Mouse (Mus musculus): ENCODE data around the gene Twf1.

Twf1 gene

GRCm38 (mm10) chr15:94571501-94571900 is 18.2 kb downstream of the Twf1 start:
- no peak for DNase-seq

- no peak for DNase-seq
Measured at GRCm38 (mm10) chr15:94568496-94569182, 21.1 kb downstream of the Twf1 start.

GRCm38 (mm10) chr15:94565854-94566253 is 23.8 kb downstream of the Twf1 start:
- DNase-seq, result no peak

- DNase-seq, result no peak
Measured at GRCm38 (mm10) chr15:94564909-94565308, 24.8 kb downstream of the Twf1 start.

GRCm38 (mm10) chr15:94558895-94559656 is 30.6 kb downstream of the Twf1 start:
- no peak for DNase-seq

- peak; percentile 72 for DNase-seq
Measured at GRCm38 (mm10) chr15:94557442-94557841, 32.2 kb downstream of the Twf1 start.

- DNase-seq, result no peak
Measured at GRCm38 (mm10) chr15:94553536-94553935, 36.2 kb downstream of the Twf1 start.

- no peak for DNase-seq
Measured at GRCm38 (mm10) chr15:94544844-94545243, 44.8 kb downstream of the Twf1 start.

- no peak for DNase-seq
Measured at GRCm38 (mm10) chr15:94544052-94544636, 45.5 kb downstream of the Twf1 start.

GRCm38 (mm10) chr15:94543409-94544051 is 46.2 kb downstream of the Twf1 start, which contains the start of the genes Pus7l and Irak4:
Gene Pus7l, minus strand, starts transcription at chr15:94543547.
Gene Irak4, plus strand, starts transcription at chr15:94543643.
- DNase-seq, result peak; percentile 97

- DNase-seq, result no peak
Measured at GRCm38 (mm10) chr15:94542567-94543408, 46.9 kb downstream of the Twf1 start.

GRCm38 (mm10) chr15:94539296-94539695 is 50.4 kb downstream of the Twf1 start:
- no peak for DNase-seq

- DNase-seq, result no peak
Measured at GRCm38 (mm10) chr15:94535521-94535920, 54.2 kb downstream of the Twf1 start.

GRCm38 (mm10) chr15:94532956-94533355 is 56.7 kb downstream of the Twf1 start:
- no peak for DNase-seq

- DNase-seq, result no peak
Measured at GRCm38 (mm10) chr15:94532306-94532705, 57.4 kb downstream of the Twf1 start.

- no peak for DNase-seq
Measured at GRCm38 (mm10) chr15:94530519-94530918, 59.2 kb downstream of the Twf1 start.
